Mouse (Mus musculus): ENCODE data around the gene Pold3.
A peak's percentile ranks its signal among the peaks of the same experiment; 100 is the strongest.

Gene Pold3

DNA sequence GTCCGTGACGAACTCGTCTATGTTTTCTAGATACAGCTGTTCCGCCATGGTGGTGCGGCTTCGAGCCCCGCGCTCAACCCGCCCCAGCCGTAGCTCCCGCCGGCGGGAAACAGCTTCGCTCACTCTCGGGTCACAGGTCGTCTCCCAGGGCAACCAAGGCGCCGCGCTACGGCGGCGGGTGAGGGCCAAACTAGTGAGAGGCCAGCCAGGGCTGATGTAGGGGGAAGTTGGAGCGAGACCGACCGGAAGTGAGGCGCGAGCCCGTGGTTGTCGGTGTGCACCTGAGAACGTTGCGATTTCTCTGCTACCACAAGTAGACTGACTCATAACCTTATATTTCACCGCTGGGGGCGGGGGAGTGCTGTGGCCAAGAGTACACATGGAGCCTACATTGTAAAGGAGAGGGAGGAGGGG is at the start of gene Pold3:
TSS of gene Pold3 (minus strand) at position 190 of the 414 bp plus-strand sequence.
- peak; percentile 99 to 100 for DNase-seq (ENCODE audit: low spot score in 2 of 2)

DNA sequence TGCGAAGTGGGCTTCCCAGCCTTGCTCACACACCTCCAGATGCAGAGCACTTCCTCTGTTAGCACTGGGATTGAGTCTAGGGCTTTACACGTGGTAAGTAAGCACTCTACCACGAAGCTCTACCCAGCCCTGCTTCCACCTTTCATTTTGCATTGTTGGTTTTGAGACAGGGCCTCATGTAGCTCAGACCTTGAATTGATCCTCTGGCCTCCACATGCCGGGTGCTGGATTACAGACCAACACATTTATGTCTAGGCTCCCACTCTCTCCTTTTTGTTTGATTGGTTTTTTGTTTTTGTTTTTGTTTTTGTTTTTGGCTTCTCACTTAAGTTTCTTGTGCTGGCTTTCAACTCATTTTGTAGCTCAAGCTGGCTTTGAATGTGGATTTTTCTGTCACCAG is 49.4 kb upstream of the Pold3 start:
- no peak for DNase-seq (ENCODE audit: low spot score in 2 of 2)

DNA sequence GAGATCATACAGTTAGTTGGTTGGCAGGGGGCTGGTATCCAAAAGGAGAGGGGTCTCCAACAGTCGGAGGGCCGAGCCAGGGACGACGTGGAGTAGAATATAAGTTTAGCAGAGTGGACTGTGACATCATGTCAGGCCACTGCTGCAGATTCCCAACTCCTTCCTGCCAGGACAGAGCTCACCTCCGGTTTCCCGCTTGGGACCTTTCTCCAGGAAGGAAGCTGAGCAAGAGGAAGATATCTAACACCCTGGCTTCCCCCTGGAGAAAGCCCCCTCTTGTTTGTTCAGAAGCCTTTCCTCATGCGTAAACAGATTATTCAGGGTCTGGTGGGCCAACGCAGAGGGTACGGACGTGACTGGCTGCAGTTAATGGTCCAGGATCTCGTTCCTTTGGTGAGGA is 47.3 kb upstream of the Pold3 start:
- no peak for DNase-seq (ENCODE audit: low spot score in 2 of 2)

- no peak for DNase-seq (ENCODE audit: low spot score in 2 of 2)
Observed at GRCm38 (mm10) chr7:100163506-100163905, 42.1 kb upstream of the Pold3 start.

- DNase-seq (ENCODE audit: low spot score in 2 of 2), result no peak
Observed at GRCm38 (mm10) chr7:100160006-100160405, 38.6 kb upstream of the Pold3 start.

DNA sequence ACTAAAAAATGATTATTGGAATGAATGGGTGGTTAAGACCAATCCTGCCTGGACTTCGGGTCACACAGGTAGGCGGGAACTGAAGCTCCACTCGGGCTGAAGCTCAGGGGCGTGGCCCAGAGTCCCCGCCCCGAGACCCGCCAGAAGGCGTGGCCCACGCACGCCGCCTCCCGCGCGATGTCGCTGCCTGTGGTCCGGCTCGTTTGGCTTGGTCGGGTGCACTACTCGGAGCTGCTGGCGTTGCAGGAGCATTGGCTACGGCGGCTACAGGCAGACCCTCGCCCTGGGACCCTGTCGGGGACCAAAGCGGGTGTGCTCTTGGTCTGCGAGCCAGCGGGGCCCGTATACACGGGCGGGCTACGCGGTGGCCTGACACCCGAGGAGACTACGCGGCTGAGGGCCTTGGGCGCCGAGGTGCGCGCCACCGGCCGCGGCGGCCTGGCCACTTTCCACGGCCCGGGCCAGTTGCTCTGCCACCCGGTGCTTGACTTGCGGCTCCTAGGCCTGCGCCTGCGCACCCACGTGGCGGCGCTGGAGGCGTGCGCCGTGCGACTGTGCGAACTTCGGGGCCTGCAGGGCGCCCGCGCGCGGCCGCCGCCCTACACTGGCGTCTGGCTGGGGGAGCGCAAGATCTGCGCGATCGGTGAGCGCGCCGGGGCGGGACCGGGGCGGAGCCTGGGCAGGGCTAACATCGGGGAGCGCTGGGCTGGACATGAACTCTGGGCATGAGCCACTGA is 37.9 kb upstream of the Pold3 start, which contains the start of gene Lipt2:
TSS of gene Lipt2 (plus strand) at position 173 of the 737 bp plus-strand sequence.
- peak; percentile 89 to 94 for DNase-seq (ENCODE audit: low spot score in 2 of 2)

- DNase-seq (ENCODE audit: low spot score in 2 of 2), result no peak
Observed at GRCm38 (mm10) chr7:100157669-100158068, 36.3 kb upstream of the Pold3 start.

- DNase-seq (ENCODE audit: low spot score in 2 of 2), result no peak
Observed at GRCm38 (mm10) chr7:100150626-100151025, 29.3 kb upstream of the Pold3 start.

GRCm38 (mm10) chr7:100150086-100150485 is 28.7 kb upstream of the Pold3 start:
- no peak for DNase-seq (ENCODE audit: low spot score in 2 of 2)

- no peak for DNase-seq (ENCODE audit: low spot score in 2 of 2)
Observed at GRCm38 (mm10) chr7:100148586-100148985, 27.2 kb upstream of the Pold3 start.

DNA sequence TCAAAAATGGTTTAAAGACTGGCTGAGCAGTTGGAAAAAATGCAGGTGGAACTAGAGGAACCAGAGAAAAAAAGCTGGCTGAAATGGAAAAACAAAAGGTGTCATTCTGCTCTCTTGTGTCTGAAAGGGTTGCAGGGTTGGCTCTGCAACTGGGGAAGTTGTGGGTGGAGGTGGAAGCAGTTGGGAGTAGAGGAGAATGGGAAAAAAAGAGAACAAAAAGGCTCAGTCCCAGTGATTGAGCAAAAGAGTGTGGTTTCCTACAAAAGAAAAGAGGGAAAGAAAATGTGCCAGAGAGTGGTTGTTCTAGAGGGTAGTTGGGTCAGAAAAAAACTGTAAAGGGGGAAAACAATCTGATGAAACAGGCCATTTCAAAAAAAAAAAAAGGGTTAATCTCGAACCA is 19.2 kb upstream of the Pold3 start:
- DNase-seq (ENCODE audit: low spot score in 2 of 2), result no peak

GRCm38 (mm10) chr7:100138075-100138474 is 16.7 kb upstream of the Pold3 start:
- no peak for DNase-seq (ENCODE audit: low spot score in 2 of 2)

DNA sequence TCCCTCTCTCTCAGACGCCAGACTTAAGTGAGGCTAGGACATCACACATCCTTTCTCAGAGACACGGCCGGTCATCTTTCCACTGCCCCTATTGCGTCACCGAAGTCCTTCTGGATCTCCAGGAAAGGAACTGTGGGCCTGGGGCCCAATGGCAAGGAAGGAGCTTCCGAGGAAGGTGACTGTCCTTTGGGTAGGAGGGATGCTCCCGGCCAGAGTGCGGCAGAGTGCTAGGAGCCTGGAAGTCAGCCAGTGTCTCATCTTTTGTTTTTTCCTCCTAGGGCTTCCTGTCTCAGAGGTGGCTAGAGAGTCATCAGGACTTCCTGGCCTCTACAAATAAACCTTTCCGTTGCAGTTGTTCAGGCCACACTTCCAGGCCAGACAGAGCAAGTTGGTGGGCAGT is 15.7 kb upstream of the Pold3 start:
- DNase-seq (ENCODE audit: low spot score in 2 of 2), result no peak

GRCm38 (mm10) chr7:100132379-100132778 is 11.0 kb upstream of the Pold3 start:
- no peak for DNase-seq (ENCODE audit: low spot score in 2 of 2)

DNA sequence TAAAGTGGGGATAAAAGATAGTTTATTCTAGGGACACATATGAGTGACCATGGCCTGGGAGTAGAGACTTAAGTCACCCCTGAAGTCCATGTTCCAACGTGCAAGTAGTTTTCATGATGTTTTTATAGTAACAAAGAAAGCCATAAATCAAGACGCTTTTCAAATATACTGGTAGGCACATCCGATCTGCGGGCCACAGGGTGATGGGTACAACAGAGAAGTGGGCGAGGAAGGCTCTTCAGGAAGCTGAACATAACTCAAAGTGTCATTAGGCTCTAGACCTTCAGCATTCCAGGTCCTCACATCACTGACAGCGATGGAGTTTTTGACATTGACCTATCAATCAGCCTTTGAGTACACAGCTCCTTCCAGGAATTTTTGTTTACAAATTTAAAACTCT is 9.2 kb upstream of the Pold3 start:
- DNase-seq (ENCODE audit: low spot score in 2 of 2), result no peak

DNA sequence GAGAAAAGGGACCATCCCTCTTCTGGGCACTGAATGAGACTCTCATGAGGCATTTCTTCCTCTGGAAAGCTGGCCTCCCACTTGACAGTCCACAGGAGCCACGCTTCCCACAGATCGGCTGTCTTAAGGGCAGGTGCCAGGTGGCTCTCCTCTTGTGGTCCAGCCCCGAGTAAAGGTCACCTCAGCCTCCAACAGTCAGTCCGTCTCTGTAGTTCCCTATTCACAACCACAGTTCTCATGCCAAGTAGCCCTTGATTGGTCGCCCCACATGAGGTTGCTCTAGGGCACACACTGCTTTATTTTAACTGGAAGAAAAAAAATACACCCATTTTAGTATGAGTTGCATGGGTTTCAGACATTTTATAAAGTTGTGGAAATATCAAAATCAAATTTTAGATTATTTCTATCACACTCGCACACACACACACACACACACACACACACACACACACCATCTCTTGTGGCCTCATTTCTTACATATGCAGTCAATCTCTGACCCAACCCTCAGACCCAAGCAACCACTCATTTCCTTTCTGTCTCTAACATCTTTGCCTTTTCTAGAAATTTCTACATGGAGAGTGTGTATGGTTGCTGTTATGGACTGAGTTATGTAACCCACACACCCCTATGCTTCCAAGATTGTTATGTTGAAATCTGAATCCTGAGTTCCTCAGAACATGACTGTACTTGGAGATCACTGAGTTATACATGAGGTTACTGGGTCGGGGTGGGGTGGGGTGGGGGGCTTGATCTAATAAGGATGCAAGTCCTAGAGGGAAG is 7.1 kb upstream of the Pold3 start:
- DNase-seq (ENCODE audit: low spot score in 2 of 2), result no peak

- DNase-seq (ENCODE audit: low spot score in 2 of 2), result no peak
Observed at GRCm38 (mm10) chr7:100126514-100126913, 5.1 kb upstream of the Pold3 start.

DNA sequence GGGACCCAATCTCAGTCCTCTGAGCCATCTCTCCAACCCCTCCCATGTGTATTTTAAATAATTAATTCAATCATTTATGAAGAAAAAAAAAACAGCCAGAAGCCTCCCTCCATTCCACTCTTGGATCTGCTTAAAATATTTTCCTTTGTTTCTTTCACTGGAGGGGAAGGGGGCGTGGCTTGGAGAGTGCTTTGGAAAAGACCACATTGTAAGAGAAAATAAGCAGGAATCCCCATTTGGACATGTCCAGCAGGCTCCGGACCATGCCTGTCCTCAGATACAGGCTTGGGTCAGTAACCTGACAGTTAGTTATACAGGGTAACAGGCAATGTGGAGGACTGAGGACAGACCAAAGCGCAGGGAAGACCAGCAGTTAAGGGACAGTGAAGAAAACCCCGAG is 3.8 kb upstream of the Pold3 start:
- no peak for DNase-seq (ENCODE audit: low spot score in 2 of 2)

- DNase-seq (ENCODE audit: low spot score in 2 of 2), result no peak
Observed at GRCm38 (mm10) chr7:100124211-100124610, 2.8 kb upstream of the Pold3 start.

- peak in 1 of 2 experiments; percentile 35 for DNase-seq (ENCODE audit: low spot score in 2 of 2)
Observed at GRCm38 (mm10) chr7:100123486-100123885, 2.1 kb upstream of the Pold3 start.

DNA sequence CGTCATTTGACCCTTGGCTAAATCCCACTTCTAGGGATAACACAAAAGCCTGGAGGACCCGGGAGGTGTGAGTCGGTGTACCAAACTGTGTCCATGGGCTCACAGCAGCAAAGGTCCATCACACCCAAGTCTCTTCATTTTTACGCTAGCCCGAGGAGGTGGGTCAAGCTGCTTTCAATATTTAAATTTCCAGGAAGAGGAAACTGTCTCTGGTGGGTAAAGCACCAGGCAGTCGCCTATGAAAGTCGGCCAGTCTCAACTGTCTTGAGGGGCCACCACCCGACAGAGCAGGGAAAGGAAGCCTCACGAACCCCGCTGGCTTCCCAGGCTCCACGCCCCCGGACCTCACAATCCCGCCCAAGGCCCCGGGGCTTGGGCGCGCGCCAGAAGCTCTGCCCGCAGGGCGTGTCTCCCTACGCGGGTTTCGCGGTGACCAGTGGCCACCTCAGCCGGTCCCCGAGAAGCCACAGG is 539 bp downstream of the Pold3 start:
- DNase-seq (ENCODE audit: low spot score in 2 of 2), result no peak

- DNase-seq (ENCODE audit: low spot score in 2 of 2), result no peak
Observed at GRCm38 (mm10) chr7:100114279-100114678, 7.1 kb downstream of the Pold3 start.

- no peak for DNase-seq (ENCODE audit: low spot score in 2 of 2)
Observed at GRCm38 (mm10) chr7:100113821-100114220, 7.5 kb downstream of the Pold3 start.
